Mouse (Mus musculus): ENCODE data around the gene Tuba8. TPM values are rescaled to one million over a fixed set of nuclear protein-coding genes. Genes with fewer than 3 reads are reported as not detected.

The Tuba8 gene
- polyA plus RNA-seq (2011; ENCODE audit: insufficient read depth, insufficient read length, low replicate concordance, missing spikeins): 15.5 and 30.1 TPM in 2 replicates

DNA sequence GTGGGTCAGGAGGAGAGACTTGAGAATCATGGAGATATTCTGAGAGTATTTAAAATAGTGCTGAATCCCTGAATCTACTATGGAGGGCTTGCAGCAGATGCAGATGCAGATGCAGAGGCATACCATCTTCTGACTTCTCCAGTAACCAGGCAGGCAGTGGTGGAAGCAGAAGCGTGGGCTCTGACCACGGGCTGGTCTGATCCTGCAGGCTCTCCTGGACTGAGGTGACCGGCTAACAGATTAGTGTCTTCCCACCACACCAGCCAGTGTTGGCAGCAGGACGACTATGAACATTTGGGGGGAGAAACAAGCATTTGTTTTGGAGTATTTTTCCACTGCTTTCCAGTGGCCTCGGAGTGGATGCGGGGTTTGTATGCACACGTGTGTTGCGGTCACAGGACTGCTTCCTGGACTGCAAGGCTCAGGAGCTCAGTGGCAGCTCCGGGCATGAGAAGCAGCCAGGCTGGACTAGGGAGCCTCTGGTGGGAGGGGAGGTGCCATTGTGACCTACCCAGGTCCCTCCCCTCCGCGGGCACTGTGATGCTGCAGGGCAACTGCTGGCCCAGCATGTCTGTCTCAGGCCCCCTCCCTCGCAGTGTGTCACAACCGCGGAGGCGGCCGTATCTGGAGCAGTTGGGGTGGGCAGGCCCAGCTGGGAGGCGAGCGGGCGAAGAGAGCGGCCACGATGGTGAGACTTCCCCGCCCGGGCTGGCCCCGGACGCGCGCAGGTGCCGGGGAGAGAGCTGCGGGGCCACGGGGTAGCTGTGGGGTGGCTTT, at the start of gene Tuba8:
TSS of gene Tuba8 (plus strand) at position 548 of the 777 bp plus-strand sequence.
- 3% methylated on average over 30 of the region's 30 CpGs for WGBS

DNA sequence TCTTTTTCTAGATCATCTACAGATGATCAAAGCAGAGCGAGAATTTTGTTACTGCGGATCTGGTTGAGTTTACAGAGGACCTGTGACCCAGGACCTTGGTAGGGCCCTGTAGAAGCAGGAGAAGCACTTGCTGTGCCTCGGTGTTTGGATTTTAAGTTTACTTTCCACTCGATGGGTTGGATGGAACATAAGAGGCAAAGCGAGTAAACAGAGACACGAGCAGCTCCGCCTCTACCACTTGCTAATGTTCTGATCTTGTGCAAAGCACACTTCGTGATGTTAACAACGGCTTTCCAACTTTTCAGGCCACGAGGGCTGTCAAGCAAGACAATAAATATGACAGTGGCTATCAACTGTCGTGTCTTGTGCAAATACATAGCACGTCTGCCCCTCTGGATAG, 47.9 kb upstream of the Tuba8 start:
- no peak for TF ChIP-seq CTCF (IDR thresholded peaks at IDR 0.05; ENCODE audit: control insufficient read depth, insufficient read depth, low read length)
- no peak for TF ChIP-seq POLR2A (IDR thresholded peaks at IDR 0.05; ENCODE audit: borderline replicate concordance, control insufficient read depth, low read depth, low read length)
- Histone ChIP-seq H3K4me1 (ENCODE audit: control insufficient read depth, insufficient read depth, low read length) (no peaks in the 10 kb centered on the region), H3K27ac (ENCODE audit: control insufficient read depth, insufficient read depth, low read depth, low read length, poor library complexity) (no peak overlapping the region), H3K4me3 (replicated peaks; ENCODE audit: control insufficient read depth, low read depth, low read length) (no peak overlapping the region)
- 80% methylated on average over 12 of the region's 12 CpGs for WGBS

More for the DNA sequence above, at the start of gene Tuba8:
- Histone ChIP-seq H3K4me3 (replicated peaks; ENCODE audit: control insufficient read depth, low read depth, low read length) (peak within 1 kb of the TSS; percentile 71), H3K27ac (ENCODE audit: control insufficient read depth, insufficient read depth, low read depth, low read length, poor library complexity) (peak within 1 kb of the TSS; percentile 64), H3K4me1 (ENCODE audit: control insufficient read depth, insufficient read depth, low read length) (peaks cover 6% of the 10 kb centered on the region)
- TF ChIP-seq POLR2A (IDR thresholded peaks at IDR 0.05; ENCODE audit: borderline replicate concordance, control insufficient read depth, low read depth, low read length): peak; percentile 45; the same call in 1 of the 2 replicates
- TF ChIP-seq CTCF (IDR thresholded peaks at IDR 0.05; ENCODE audit: control insufficient read depth, insufficient read depth, low read length): no peak

DNA sequence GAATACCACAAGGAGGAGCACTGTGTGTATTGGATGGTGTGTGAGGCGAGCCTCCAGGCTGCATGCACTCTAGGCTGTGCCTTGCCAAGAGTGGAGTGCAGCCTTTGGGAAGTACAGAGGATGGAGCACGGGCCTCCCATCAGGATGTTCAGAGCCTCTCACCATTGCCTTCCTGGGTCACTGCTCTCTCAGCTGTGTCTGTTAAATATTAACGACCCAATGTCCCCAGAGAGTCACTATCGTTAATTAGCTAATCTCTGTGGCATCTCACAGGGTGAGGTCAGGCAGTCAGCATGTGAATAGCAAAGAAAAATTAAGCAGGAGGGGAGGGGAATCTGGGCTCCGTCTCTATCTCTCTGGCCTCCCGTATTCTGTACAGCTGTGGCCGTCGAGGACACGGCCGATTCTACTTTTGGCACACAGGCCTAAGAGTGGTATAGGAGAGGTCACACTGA, 44.4 kb upstream of the Tuba8 start:
- no peak overlapping the region for H3K4me3 ChIP-seq (replicated peaks; ENCODE audit: control insufficient read depth, low read depth, low read length)
- TF ChIP-seq CTCF (IDR thresholded peaks at IDR 0.05; ENCODE audit: control insufficient read depth, insufficient read depth, low read length): no peak
- TF ChIP-seq POLR2A (IDR thresholded peaks at IDR 0.05; ENCODE audit: borderline replicate concordance, control insufficient read depth, low read depth, low read length): no peak
- no peak overlapping the region for H3K27ac ChIP-seq (ENCODE audit: control insufficient read depth, insufficient read depth, low read depth, low read length, poor library complexity)
- H3K4me1 ChIP-seq (ENCODE audit: control insufficient read depth, insufficient read depth, low read length): no peaks in the 10 kb centered on the region
- 72% methylated on average over 10 of the region's 10 CpGs for WGBS

DNA sequence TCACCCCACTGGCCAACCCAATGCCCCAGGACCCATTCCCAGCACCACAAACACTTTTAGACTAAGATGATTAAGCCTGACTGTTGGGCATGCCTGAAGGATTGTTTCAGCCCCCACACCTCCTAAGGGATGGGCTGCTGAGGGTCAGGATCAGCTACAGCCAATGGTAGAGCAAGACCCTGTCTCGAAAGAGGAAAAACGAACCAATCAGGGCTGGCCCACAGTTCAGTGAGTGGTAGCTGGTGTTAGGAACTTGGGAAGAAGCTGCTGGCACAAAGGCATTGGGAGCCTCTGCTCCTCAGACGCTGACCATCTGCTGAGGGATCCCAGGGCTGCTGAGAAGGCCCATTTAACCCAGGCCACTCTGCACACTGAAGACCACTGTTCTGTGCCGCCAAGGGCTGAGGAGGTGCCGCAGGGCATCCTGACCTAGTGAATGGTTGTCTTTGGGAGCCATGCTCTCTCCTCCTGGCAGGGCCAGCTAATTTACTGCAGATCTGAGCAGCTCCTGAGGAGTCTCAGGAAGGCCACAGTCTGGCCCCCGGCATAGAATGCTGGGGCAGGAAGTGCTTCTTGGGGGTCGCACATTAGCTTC, 43.0 kb upstream of the Tuba8 start:
- Histone ChIP-seq H3K4me3 (replicated peaks; ENCODE audit: control insufficient read depth, low read depth, low read length) (no peak overlapping the region), H3K4me1 (ENCODE audit: control insufficient read depth, insufficient read depth, low read length) (no peaks in the 10 kb centered on the region), H3K27ac (ENCODE audit: control insufficient read depth, insufficient read depth, low read depth, low read length, poor library complexity) (no peak overlapping the region)
- 72% methylated on average over 7 of the region's 7 CpGs for WGBS
- TF ChIP-seq POLR2A (IDR thresholded peaks at IDR 0.05; ENCODE audit: borderline replicate concordance, control insufficient read depth, low read depth, low read length) (no peak), CTCF (IDR thresholded peaks at IDR 0.05; ENCODE audit: control insufficient read depth, insufficient read depth, low read length) (no peak)

DNA sequence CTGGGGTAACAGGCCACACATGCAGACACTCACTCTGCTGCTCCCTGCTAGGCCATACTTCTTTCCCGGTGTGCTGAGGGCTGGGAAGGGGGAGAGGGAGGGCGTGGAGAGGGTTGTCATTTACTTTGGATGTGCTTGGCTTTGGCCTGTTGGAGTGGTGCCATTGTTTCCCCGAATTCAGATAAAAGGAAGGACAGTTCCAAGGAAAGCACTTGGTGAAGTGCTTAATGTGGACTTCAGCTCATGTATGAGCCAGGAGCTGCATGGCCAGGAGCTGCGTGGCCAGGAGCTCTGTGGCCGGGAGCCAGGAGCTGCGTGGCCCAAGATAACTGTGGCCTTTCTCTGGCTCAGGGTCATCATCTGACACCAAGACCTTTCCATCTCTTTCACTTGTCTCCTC, 39.4 kb upstream of the Tuba8 start:
- no peak for TF ChIP-seq POLR2A (IDR thresholded peaks at IDR 0.05; ENCODE audit: borderline replicate concordance, control insufficient read depth, low read depth, low read length)
- no peak for TF ChIP-seq CTCF (IDR thresholded peaks at IDR 0.05; ENCODE audit: control insufficient read depth, insufficient read depth, low read length)
- Histone ChIP-seq H3K4me3 (replicated peaks; ENCODE audit: control insufficient read depth, low read depth, low read length) (no peak overlapping the region), H3K4me1 (ENCODE audit: control insufficient read depth, insufficient read depth, low read length) (no peaks in the 10 kb centered on the region), H3K27ac (ENCODE audit: control insufficient read depth, insufficient read depth, low read depth, low read length, poor library complexity) (no peak overlapping the region)
- WGBS: 72% methylated on average over 6 of the region's 6 CpGs

DNA sequence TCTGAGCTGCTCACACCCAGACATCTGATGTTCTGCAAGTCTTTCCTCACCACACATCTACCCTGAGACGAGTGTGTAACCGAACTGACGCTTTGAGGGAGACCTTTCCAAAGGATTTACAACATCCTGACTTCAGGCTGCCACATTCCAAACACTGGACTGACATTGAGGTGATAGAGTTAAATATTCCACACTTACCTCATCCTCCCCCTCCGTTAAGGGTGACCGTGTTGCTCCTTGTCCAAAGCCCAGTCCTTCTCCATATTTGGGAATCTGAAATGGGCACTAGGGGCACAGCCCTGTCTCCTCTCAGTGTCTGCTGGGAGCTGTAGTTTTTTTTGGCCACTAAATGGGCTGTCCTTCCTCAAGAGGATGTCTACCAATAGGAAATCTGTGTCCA, 37.0 kb upstream of the Tuba8 start:
- WGBS: 63% methylated on average over 5 of the region's 5 CpGs
- H3K27ac ChIP-seq (ENCODE audit: control insufficient read depth, insufficient read depth, low read depth, low read length, poor library complexity): no peak overlapping the region
- no peaks in the 10 kb centered on the region for H3K4me1 ChIP-seq (ENCODE audit: control insufficient read depth, insufficient read depth, low read length)
- no peak for TF ChIP-seq POLR2A (IDR thresholded peaks at IDR 0.05; ENCODE audit: borderline replicate concordance, control insufficient read depth, low read depth, low read length)
- no peak overlapping the region for H3K4me3 ChIP-seq (replicated peaks; ENCODE audit: control insufficient read depth, low read depth, low read length)

DNA sequence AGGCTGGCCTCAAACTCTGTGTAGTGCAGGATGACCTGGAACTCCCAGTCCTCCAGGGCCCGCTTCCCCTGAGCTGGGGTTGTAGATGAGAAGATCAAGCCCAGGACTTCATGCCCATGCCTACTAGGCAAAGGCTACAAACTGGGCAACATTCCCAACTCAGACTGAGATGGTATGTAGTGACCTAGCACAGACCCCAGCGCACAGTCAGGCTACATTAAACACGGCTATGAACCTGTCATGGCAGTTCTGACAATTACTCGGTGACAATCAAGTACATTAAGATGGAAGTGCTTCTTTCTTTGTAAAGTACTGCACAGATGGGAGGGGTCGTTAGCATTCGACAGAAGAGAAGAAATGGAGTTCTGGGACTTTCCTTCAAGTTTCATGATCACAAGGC, 35.7 kb upstream of the Tuba8 start:
- no peak overlapping the region for H3K4me3 ChIP-seq (replicated peaks; ENCODE audit: control insufficient read depth, low read depth, low read length)
- TF ChIP-seq CTCF (IDR thresholded peaks at IDR 0.05; ENCODE audit: control insufficient read depth, insufficient read depth, low read length) (no peak), POLR2A (IDR thresholded peaks at IDR 0.05; ENCODE audit: borderline replicate concordance, control insufficient read depth, low read depth, low read length) (no peak)
- WGBS: 85% methylated on average over 6 of the region's 6 CpGs

DNA sequence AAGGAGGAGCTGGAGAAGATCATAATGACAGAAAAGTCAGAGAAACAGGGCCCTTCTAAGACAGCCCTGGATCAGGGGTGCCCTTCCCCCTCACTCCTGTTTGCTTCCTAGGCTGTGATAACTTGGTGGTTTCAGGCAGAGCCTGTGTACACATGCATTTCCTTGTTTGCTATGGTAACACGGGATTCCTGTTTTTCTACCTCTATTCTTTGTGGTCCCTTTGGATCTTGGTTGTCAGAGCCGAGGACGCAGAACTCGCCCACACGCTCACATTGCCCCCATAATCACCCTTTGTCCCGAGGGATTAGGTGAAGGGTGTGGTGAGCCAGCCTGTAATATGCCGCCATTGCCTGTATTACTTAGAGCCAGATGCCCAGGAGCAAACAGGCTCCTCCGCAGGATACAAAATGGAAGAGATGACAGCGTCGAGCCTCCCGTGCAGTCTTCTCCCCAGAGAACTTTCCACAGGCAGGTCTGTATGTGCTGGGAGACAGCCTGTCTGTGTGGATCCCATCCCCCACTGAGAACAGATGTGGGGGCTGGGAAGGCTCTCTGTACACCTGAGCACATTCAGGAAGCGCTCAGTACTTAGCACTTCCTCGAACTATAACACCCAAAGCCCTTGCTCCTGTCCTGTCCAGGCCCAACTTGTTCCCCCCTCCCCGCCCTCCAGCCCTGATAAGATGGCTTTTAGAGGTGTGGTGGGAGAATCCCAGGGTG, 34.3 kb upstream of the Tuba8 start:
- 59% methylated on average over 14 of the region's 14 CpGs for WGBS
- H3K27ac ChIP-seq (ENCODE audit: control insufficient read depth, insufficient read depth, low read depth, low read length, poor library complexity): no peak overlapping the region
- TF ChIP-seq CTCF (IDR thresholded peaks at IDR 0.05; ENCODE audit: control insufficient read depth, insufficient read depth, low read length) (no peak), POLR2A (IDR thresholded peaks at IDR 0.05; ENCODE audit: borderline replicate concordance, control insufficient read depth, low read depth, low read length) (no peak)
- H3K4me1 ChIP-seq (ENCODE audit: control insufficient read depth, insufficient read depth, low read length): peaks cover 2% of the 10 kb centered on the region; the same call in 1 of the 2 replicates
- no peak overlapping the region for H3K4me3 ChIP-seq (replicated peaks; ENCODE audit: control insufficient read depth, low read depth, low read length)

More for the DNA sequence above, 35.7 kb upstream of the Tuba8 start:
- Histone ChIP-seq H3K4me1 (ENCODE audit: control insufficient read depth, insufficient read depth, low read length) (peaks cover 2% of the 10 kb centered on the region; the same call in 1 of the 2 replicates), H3K27ac (ENCODE audit: control insufficient read depth, insufficient read depth, low read depth, low read length, poor library complexity) (no peak overlapping the region)

Data from bone marrow, adult 2 months (tissue).